Mouse (Mus musculus): Measurements from ENCODE around the gene Dlgap4. TPM values are rescaled to one million over a fixed set of nuclear protein-coding genes. Genes with fewer than 3 reads are reported as not detected.

Dlgap4 gene
- total RNA-seq, 2 experiments from 2014 or later: 35.5 to 38.2 TPM

DNA sequence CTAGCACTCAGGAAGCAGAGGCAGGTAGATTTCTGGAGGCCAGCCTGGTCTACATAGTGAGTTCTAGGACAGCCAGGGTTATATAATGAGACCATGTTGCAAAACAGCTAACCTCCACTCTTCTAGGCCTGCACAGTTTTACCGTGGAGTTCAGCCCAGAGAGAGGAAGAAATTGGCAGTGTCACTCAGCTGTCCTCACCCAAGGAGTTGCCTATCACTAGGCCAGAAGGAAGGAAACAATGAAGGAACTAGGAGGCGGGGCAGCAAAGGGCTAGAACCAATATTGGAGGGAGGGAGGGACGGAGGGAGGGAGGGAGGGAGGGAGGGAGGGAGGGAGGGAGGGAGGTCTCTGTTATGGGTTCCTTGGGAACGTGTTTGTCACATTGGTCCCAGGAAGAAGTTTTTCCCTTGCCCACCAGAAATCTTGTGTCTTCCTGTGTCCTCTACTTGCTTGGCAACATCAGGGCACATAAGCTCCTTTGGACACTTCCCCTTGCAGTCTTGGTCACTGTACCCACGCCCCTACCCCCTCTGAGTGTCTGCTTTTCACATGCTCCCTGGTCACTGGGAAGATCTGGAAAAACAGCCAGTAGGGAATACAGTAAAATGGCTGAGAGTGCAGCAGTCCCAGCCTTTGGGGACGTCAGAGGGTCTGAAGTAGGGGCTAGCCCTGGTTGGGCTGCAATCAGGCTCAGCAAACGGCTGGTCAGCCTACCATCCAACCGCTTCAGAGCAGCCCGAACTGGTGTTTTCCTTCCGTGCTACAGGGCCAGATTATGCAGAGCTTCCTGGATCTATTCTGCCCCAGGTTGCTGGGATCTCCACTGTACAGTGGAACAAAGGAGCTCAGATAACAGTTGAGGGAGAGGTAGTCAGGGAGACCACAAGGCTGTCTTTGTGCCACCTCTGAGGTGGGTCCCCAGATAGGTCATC lies 116.3 kb downstream of the Dlgap4 start:
- intact Hi-C loops (cut with DNase I): loop anchor here (5.0 kb wide), 1 partner anchor 127 kb away; the partner anchor contains the start of gene 4930518I15Rik
- no peak for DNase-seq

DNA sequence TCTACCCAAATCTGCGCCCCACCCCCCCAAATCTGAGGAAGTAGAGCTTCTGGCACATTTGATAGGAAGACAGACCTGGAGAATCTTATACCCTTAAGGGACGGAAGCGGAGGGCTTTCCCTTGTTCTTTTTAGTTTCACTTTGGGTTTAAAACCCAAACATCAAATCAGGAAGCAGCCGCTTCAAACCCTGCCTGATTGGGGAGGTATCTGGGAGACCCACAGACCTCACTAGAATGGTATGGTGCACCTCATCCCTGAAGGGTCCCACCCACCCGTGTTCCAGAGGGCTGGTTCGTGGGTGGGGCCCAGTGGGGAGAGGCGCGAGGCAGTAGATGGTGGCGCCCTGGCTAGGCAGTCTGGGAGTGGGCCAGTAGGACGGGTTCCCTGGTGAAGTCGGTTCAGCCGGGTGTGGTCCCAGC lies 117.0 kb downstream of the Dlgap4 start:
- intact Hi-C loops (cut with DNase I): loop anchor here (5.0 kb wide), 1 partner anchor 127 kb away; the partner anchor contains the start of gene 4930518I15Rik
- DNase-seq: peak; percentile 35 to 45

DNA sequence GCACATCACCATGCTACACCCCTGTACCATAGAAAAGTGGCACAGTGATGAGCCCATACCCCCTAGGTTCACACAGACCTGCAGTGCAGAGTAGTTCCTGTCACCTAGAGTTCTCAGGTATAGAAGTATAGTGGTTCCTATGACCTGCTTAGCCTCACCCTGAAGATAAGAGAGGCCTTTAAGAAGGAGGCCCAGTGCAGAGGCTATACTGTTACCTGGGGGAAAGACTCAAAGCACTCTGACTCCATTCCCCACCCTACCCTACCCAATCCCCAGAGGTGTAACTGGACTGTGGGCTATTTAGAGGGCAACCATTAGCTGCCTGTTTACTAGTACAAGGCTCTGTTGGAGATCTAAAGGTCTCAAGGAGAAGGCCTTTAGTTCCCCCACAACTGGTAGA lies 118.1 kb downstream of the Dlgap4 start:
- intact Hi-C loops (cut with DNase I): loop anchor here (5.0 kb wide), 1 partner anchor 126 kb away; the partner anchor contains the start of gene 4930518I15Rik
- no peak for DNase-seq

DNA sequence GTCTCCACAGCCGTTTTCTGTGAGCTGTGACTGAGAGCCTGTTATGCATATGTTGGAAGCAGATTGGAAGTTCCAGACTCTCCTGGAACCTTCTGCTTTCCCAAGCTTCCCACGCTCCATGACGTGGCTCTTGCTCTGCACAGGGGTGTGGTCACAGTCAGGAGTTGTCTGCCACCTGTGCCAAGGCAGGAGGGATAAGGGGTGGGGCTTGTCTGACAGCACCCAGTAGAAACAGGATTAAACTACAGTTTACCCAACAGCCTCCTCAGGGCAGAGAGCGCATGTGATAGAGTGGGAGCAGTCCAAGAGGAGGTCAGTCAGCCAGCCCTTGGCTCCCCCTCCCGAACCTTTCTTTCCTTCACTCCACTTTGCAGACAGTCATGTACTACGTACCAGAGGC lies 118.6 kb downstream of the Dlgap4 start:
- DNase-seq: peak; percentile 70 to 75
- intact Hi-C loops (cut with DNase I): loop anchor here (5.0 kb wide), 1 partner anchor 125 kb away; the partner anchor contains the start of gene 4930518I15Rik

DNA sequence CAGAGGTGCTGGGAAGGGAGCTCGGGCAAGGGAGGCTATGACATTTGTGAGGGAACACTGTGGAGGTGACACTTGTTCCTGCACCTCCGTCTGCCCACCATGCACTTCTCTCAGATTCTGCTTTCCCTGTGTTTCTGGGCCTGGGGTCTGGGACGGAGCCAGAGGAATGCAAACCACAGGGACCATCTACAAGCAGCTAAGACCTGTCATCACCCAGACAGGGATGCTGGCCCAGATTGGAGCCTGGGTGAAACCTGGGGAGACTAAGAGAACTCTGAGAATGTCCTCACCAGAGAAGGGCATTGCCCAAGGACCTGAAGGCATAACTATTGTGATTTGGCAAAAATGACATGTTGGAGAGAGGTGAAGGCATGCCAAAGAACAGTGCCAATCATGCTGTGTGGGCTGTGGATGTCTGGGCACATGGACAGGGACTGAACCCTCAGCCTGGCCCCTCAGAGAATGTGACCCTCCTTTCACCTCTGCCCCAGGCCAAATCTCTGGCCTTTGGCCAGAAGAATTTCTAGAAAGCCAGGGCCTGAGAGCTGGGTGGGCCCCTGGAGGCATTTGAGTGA lies 122.3 kb downstream of the Dlgap4 start:
- intact Hi-C loops (cut with DNase I): no loop called here
- DNase-seq: no peak

DNA sequence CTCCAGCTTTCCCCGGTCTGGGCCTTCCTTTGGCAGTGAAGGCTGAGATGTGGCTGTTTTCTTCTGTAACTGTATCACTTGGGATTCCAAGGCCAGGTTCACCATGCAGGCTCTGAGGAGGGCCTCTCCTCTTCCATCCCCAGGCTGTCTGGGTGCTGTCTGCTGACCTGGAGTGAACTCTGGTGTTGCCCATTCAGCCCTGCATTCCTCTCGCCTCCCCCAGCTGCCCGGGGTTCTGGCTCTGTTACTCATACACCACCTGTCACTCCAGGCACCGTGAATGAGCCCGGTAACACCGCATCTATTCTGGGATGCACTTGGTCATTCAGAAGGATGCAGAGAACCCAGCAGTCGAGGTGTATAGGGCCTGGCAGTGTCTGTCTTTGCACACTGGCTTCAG lies 123.3 kb downstream of the Dlgap4 start:
- no peak for DNase-seq
- intact Hi-C loops (cut with DNase I): no loop called here

DNA sequence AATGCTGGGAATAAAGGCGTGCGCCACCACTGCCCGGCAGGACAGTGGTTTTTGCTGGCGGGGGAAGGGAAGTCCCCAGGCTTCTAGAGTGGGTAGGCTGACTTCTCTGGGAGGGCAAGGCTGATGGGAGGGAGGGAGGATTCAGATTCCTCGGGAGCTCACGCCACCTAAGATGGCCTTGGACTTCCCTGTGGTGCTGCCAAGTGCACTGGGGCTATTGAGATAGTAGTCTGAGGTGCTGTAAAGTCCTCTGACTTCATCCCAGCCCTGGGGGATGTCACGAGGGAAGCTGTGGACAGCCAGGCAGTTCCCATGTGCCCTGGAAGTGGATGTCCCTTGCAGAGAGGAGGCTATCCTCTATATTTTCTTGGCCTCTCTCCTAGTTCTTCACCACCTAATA lies 124.5 kb downstream of the Dlgap4 start:
- DNase-seq: no peak
- intact Hi-C loops (cut with DNase I): no loop called here

DNA sequence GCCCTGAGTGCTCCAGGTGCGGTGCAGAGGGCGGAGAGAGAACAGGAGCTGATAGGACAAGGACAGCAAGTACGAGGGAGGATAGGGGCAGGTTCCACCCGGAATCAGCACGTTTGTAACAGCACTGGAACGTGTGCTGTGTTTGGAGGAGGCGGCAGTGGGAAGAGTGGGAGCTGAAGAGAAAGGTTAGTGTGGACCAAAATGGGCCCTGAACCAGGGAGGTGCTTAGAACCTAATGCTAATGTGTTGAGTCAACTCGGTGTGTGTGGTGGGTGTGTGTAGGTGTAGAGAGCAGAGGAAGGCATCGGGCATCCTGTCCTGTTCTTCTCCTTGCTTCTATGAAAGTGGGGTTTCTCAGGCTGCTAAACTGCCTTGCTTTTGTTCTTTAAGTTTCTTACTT lies 127.8 kb downstream of the Dlgap4 start:
- intact Hi-C loops (cut with DNase I): no loop called here
- no peak for DNase-seq

DNA sequence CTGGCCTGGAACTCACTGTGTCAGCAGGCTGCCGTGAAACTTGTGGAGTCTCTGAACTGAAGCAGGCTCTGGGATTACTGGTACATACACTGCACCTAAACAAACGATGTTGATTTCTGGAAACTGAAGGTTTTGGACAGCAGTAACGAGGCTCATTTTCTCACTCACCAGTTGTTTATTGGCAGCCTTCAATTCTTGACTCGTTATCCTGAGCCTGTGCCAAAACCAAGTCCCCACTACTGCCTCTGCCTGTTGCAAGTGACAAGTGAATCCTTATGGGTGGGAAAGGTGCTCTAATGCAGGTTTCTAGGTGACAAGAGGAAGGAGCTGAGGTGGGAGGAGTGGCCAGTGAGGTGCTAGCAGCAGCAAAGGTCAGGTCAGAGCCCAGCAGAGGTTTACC lies 128.5 kb downstream of the Dlgap4 start:
- DNase-seq: no peak
- intact Hi-C loops (cut with DNase I): no loop called here

DNA sequence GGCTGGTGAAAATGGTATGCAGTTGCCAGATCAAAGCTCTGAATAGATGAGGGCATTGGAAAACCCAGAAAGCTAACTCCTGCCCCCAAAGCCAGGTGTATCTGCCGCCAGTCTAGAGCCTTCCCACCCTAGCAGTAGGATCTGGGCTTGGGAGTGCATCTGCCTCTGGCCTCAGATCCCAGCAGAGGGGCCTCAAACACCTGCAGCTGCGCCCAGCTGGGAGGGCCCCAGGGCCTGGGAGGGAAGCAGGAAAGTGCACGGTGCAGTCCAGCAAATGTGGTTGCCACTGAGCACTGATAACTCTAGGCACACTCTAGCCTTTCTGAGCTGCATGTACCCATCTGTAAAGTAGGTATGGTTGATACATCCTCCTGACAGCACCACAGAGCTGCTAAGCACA lies 129.7 kb downstream of the Dlgap4 start:
- intact Hi-C loops (cut with DNase I): no loop called here
- no peak for DNase-seq

DNA sequence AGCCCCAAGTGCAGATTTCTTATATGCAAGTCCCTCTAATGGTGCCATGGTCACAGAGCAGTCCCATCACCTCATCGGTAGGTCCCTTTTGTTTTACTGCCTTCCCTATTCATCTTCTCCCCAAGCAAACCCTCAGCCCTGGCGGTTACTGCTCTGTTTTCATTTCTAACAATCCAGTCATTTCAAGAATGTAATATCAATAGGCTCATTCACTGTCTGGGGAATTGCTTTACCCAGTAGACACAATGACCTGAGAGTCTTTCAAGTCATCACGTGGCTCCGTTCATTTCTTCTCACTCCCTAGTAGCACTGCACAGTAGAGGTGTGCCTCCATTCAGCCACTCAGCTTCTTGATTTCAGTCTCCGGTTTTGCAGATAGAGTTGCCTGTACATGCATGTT lies 130.9 kb downstream of the Dlgap4 start:
- no peak for DNase-seq
- intact Hi-C loops (cut with DNase I): no loop called here

DNA sequence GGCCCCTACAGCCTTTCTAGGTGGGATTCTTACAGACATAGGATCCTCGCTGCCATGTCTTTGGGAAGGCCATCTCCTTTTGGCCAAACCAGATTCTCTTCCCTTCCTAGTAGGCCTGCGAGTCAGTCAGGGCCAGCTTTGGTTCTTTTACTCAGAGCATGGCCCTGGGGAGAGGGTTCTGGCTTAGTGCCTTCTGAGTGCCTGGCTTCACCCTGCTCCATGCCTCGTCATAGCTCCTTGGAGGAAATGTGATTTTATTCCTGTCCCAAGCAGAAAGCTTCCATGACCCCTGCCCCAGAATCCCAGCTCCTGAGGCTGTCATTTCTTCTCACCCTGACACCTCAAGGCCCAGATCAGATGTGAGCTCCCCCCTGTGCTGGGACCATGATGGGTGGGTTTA lies 133.8 kb downstream of the Dlgap4 start:
- intact Hi-C loops (cut with DNase I): no loop called here
- no peak for DNase-seq

DNA sequence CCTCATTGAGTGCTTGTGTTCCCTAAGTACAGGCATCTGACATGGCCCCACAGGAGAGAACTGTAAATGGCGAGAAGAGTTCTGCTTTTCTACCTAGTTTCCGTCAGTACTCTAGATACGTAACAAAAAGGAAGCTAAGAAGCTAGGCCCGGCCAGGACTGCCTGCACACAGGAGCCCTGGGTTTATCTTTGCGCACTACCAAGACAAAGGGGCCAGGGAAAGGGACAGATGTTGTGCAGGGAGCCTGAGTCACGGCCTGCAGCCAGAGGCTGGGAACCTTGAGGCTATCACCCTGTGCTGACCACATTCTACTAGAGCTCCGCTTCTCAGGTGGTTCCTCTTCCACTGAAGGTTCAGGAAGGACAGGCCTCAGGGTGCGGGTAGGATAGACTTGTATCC lies 136.2 kb downstream of the Dlgap4 start:
- intact Hi-C loops (cut with DNase I): no loop called here
- no peak for DNase-seq

DNA sequence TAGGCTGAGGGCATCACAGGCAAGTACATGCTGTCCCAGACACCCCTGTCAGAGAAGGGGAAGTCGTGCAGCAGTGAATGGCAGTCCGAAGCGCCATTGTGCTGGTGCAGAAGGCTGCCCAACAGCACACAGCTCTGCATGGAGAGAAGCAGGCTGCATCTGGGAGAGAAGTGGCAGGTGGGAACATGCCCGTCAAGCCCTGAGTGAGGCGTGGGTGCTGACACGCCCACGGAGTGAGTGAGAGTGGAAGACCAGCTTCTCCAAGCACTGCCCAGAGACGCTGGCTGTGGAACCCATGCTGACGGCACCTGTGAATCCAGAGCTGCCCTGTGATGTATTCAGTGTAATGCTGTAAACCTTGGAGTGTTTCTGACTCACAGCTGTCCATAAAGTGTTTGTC lies 143.4 kb downstream of the Dlgap4 start:
- DNase-seq: no peak
- intact Hi-C loops (cut with DNase I): no loop called here

DNA sequence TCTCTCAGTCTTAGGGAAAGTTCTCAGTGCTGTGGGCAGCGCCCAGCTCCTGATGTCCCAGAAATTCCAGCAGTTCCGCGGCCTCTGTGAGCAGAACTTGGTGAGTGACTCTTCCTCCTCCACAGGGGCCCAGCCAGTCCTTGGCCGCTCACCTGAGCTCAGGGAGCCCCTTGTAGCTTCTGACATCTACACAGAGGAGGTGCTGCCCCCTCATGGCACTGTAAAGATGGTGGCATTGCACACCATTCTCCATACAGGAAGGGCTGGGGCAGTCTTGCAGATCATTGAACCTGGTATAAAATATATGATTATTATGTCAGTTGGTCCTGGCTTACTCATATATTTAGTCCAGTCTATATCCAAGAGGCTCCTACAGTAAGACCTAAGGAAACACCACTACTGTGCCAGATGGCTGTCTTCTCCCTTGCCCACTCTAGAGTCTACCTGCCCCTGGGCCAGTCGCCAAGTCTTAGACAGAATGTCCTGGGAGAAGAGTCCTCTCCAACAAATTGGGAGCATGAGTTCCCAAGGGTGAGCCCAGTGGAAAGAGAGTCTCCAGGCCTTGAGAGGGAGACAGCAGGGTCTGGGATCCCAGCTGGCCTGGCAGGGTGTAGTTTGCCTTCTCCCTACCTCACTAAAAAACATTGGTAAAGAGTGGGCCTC lies 147.5 kb downstream of the Dlgap4 start:
- no peak for DNase-seq
- intact Hi-C loops (cut with DNase I): no loop called here

DNA sequence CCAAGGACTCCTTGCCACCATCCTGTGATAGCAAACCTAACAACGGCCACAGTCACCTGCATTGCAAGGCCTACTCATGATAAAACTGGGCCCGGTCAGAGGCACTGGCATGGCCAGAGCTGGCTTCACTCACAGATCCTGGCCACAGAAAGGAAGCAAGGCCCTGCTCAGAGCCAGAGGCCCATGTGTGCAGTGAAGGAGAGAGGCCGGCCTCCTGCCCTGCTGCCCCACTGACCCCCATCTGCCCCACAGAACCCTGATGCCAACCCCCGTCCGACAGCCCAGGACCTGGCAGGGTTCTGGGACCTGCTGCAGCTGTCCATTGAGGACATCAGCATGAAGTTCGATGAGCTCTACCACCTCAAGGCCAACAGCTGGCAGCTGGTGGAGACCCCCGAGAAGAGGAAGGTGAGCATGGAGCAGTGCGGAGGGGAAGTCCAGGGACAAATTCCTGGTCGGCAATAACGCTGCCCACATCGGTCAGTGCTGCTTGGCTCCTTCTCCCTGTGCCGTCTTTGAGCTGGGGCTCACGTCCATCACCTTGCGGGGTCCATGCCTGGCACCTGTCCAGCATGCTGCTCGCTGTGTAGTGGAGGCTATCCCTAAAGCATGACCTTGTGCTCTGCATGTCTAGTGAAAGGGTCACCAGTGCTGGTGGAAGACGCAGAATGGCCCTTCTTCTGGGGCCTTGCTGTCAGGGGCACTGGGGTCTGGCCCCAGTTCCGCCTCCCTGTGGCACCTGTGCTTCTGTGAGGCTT lies 148.2 kb downstream of the Dlgap4 start:
- DNase-seq: no peak
- intact Hi-C loops (cut with DNase I): no loop called here

DNA sequence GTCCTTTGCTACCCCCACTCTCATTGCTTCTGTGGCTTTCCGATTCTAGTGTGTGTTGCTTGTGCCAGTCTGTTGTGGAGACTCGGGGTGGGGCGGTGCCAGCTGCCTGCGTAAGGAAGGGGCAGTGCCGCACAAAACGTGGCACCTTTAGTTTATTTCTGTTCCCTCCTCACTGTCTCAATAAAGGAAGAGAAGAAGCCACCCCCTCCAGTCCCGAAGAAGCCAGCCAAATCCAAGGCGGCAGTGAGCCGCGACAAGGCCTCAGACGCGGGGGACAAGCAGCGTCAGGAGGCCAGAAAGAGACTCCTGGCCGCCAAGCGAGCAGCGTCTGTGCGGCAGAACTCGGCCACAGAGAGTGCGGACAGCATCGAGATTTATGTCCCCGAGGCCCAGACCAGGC lies 149.0 kb downstream of the Dlgap4 start:
- intact Hi-C loops (cut with DNase I): no loop called here
- no peak for DNase-seq

DNA sequence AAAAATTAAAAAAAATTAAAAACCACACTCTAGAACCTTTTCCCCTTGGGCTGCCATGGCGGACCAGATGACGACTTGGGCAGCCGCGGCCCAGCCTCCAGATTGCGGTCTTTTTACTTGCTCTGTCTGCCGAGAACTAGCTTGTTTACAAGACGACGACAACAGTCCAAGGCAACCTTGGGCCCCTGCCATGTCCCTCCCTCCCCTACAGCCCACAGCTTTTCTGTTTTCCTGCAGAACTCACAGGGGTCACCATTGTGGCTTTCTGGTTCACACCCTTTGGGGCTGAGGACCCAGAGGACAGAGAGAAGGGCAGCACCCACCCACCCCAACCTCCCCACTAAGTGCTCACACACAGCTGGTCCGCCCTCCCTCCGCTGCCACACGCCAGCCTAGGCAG lies 149.6 kb downstream of the Dlgap4 start:
- intact Hi-C loops (cut with DNase I): no loop called here
- peak; percentile 44 to 62 for DNase-seq

DNA sequence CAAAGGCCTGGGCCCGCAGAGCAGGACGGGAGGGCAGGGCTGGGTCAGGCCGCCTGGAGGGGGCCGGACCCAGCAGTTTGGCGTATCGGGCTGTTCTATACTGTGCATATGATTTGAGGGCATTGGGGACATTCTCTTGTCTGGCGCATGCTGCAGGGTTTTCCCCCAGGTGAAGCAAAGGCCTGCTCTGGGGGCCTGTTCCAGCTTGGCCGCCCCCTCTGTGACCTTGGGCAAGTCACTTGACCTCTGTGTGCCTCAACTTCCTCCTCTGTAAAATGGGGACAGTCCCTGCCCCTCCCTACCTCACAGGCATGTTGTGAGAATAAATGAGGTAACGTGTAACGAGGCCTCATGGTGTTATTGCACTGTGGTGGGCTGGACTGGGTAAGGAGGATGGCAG lies 150.5 kb downstream of the Dlgap4 start:
- DNase-seq: no peak
- intact Hi-C loops (cut with DNase I): no loop called here

DNA sequence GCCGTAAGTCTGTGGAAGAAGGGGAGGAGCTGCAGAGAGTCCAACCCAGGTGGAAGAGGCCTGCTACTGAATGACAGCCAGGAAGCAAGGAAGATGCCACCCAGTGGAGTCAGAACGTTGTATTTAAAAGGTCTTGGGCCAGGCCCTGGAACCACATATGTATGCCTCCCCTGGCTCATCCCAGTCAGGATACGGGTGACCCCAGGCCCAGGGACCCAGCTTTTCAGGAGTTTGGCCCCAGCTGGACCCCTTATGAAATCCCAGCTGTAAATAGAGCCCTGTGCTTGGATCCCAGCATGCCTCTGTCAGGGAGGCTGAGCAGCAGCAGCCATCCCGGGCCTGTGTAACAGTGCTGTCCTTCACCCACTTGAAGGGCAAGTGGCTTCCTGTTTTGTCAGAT lies 151.2 kb downstream of the Dlgap4 start:
- DNase-seq: no peak
- intact Hi-C loops (cut with DNase I): no loop called here

DNA sequence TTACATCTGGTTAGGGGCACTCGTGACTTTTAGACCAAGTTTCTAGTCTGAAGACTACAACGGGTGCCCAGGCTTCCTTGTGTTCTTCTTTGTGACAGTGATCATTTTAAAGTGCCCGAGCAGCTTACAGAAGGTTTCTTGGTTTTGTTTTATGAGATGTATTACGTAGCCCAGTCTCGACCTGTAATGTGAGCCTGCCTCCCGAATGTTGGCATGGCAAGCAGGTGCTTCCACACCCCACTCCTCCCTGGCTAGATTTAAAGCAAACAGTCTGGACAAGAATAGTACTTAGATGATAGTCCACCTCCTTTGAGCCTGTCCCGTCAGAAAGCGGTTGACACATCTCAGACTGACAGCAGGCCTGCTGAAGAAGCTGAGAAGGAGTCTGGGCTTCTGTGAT lies 152.1 kb downstream of the Dlgap4 start:
- intact Hi-C loops (cut with DNase I): no loop called here
- no peak for DNase-seq
